Mouse (Mus musculus) hindbrain, embryonic 16.5 days (tissue): ENCODE data around the gene Sox9. TPM values are rescaled to one million over a fixed set of nuclear protein-coding genes. Genes with fewer than 3 reads are reported as not detected.

Experiments used
- ATAC-seq: fragments of 200-750 bp; cut with Nextera tagmentation; 2 replicates; pipeline ENCODE4 v1.8.0; 2017; ENCODE audit warnings: moderate TSS enrichment, moderate library complexity
- H3K27ac ChIP-seq: fragments of 300-500 bp; sonication (generic); 2 replicates; pipeline ENCODE4 v1.5.1; 2014; ENCODE audit warnings: low read depth, mild to moderate bottlenecking, control low read depth, low read length, moderate library complexity
- H3K27me3 ChIP-seq: fragments of 300-500 bp; sonication (generic); replicated peaks from 2 replicates; pipeline ENCODE4 v1.6.1; 2014; ENCODE audit warnings: low read length; ENCODE audit not compliant: control insufficient read depth, insufficient read depth
- H3K36me3 ChIP-seq: fragments of 300-500 bp; sonication (generic); 2 replicates; pipeline ENCODE4 v1.6.1; 2014; ENCODE audit warnings: mild to moderate bottlenecking, low read length, moderate library complexity, mixed read lengths; ENCODE audit not compliant: control insufficient read depth, insufficient read depth
- H3K4me1 ChIP-seq: fragments of 300-500 bp; sonication (generic); 2 replicates; pipeline ENCODE4 v1.6.1; 2014; ENCODE audit warnings: low read depth, low read length; ENCODE audit not compliant: control insufficient read depth, insufficient read depth
- H3K4me2 ChIP-seq: fragments of 300-500 bp; sonication (generic); 2 replicates; pipeline ENCODE4 v1.6.1; 2014; ENCODE audit warnings: mild to moderate bottlenecking, low read length, control low read depth, moderate library complexity
- H3K4me3 ChIP-seq: fragments of 300-500 bp; sonication (generic); 2 replicates; pipeline ENCODE4 v1.5.1; 2014; ENCODE audit warnings: mild to moderate bottlenecking, low read length, control low read depth, moderate library complexity
- H3K9ac ChIP-seq: fragments of 300-500 bp; sonication (generic); 2 replicates; pipeline ENCODE4 v1.6.1; 2014; ENCODE audit warnings: low read depth, mild to moderate bottlenecking, control low read depth, low read length, moderate library complexity
- H3K9me3 ChIP-seq: fragments of 300-500 bp; sonication (generic); 2 replicates; pipeline ENCODE4 v1.6.1; 2014; ENCODE audit warnings: mild to moderate bottlenecking, low read length, moderate library complexity; ENCODE audit not compliant: control insufficient read depth
- WGBS: fragments of 180-500 bp; shearing (Covaris S2); extraction: QIAGEN DNeasy Blood & Tissue Kit; methylation state at CpG from one replicate; pipeline ENCODE4 v1.1.7; 2014; 5-methylcytosine and 5-hydroxymethylcytosine counted together
- polyA plus RNA-seq: library from polyadenylated mRNA; unstranded; fragments of >200 nt; fragmentation: Nextera tagmentation; extraction: Ambion mirVana; gene quantifications from 2 replicates; pipeline ENCODE4 v1.2.1, GENCODE M21; 2015

Sox9 gene
- polyA plus RNA-seq: 46.1 and 53.2 TPM in 2 replicates

DNA sequence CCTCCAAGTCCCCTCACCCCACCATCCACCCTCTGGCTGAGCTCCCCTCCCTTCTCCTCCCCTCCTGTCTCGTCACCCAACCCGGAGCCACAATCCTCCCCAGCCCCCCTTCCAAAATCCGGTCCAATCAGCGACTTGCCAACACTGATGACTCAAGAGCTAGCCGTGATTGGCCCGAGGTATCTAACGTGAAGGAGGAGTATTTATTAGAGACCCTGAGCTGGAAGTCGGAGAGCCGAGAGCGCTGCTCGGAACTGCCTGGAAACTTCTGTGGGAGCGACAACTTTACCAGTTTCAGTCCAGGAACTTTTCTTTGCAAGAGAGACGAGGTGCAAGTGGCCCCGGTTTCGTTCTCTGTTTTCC, at the start of gene Sox9:
Gene Sox9, plus strand, starts transcription at position 231 of the 363 bp plus-strand sequence.
- H3K9ac ChIP-seq: peak within 1 kb of the TSS; percentile 73
- no peaks in the 10 kb centered on the region for H3K36me3 ChIP-seq
- peak within 1 kb of the TSS; percentile 83 for H3K27ac ChIP-seq
- peaks cover 6% of the 10 kb centered on the region; the same call in 1 of the 2 replicates for H3K27me3 ChIP-seq
- ATAC-seq: peak; percentile 93
- H3K4me2 ChIP-seq: peak within 1 kb of the TSS; percentile 86
- 0% methylated on average over 15 of the region's 15 CpGs for WGBS
- no peaks in the 10 kb centered on the region for H3K9me3 ChIP-seq
- peaks cover 34% of the 10 kb centered on the region for H3K4me1 ChIP-seq
- H3K4me3 ChIP-seq: peak within 1 kb of the TSS; percentile 63

DNA sequence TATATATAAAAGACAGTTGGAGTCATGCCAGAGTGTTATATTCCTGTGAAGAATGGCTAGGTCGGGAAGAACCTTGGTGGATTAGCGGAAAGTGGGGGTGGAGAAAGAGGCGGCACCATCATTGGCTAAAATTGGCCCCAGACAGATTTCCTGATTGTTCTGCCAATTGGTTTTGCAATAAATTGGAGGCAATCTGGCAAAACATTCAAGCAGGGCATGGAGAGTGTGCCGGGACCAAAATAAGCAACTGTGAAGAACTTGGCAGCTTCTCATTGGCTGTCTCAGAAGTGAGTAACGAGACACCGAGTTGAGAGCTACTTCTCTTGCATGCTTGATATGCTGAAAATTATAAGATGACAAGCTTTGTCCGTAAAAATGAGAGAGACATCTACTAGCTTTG, 49.6 kb upstream of the Sox9 start:
- H3K27ac ChIP-seq: no peak overlapping the region
- no peak overlapping the region for H3K9ac ChIP-seq
- ATAC-seq: no peak
- no peaks in the 10 kb centered on the region for H3K36me3 ChIP-seq
- H3K27me3 ChIP-seq: no peaks in the 10 kb centered on the region
- H3K4me3 ChIP-seq: no peak overlapping the region
- 76% methylated on average over 7 of the region's 7 CpGs for WGBS
- H3K4me1 ChIP-seq: no peaks in the 10 kb centered on the region
- no peak overlapping the region for H3K4me2 ChIP-seq
- H3K9me3 ChIP-seq: no peaks in the 10 kb centered on the region

DNA sequence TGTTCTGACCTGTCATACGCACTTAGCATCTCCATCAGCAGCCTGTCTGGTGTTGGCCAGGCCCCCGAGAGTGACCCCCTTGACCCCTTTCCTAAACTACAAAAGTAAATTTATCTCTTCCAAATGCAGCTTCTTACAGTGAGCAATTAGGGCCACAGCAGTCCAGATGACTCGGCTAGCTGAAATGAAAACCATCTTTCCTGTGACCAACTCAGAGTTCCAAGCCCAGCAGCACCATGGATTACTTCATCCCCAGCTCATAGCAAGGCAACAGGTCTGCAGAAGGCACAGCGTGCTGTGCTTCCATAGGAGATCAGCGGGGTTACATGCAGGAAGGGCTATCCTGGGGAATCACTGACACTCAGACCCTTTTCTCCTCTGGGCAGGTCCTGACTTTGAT, 45.0 kb upstream of the Sox9 start:
- Histone ChIP-seq H3K9ac (no peak overlapping the region), H3K4me3 (no peak overlapping the region), H3K27me3 (no peaks in the 10 kb centered on the region), H3K27ac (no peak overlapping the region), H3K9me3 (no peaks in the 10 kb centered on the region), H3K4me2 (no peak overlapping the region), H3K36me3 (no peaks in the 10 kb centered on the region), H3K4me1 (no peaks in the 10 kb centered on the region)
- 83% methylated on average over 5 of the region's 5 CpGs for WGBS
- ATAC-seq: no peak

DNA sequence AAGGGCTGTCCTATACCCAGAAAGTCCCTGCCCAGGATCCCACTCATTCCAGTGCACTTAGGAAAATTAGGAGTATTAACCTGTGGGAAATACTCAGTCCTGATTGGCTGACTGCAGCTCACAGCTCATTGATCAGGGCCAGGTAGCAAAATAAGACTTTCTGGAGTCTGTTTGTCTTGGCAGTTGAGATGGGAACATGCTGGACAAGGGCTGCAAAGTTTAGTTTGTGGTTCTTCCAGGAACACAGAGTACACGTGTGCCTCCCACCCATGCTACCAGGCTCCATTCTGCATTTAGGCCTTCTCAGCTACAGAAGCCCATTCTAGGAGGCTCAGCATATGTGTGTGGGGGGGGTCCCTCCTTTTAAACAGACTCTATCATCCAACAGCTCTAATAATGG, 42.3 kb upstream of the Sox9 start:
- Histone ChIP-seq H3K4me3 (no peak overlapping the region), H3K36me3 (no peaks in the 10 kb centered on the region), H3K9ac (no peak overlapping the region), H3K4me2 (no peak overlapping the region), H3K27me3 (no peaks in the 10 kb centered on the region), H3K9me3 (no peaks in the 10 kb centered on the region), H3K27ac (no peak overlapping the region), H3K4me1 (no peaks in the 10 kb centered on the region)
- 94% methylated on average over 1 of the region's 1 CpGs for WGBS
- ATAC-seq: no peak

DNA sequence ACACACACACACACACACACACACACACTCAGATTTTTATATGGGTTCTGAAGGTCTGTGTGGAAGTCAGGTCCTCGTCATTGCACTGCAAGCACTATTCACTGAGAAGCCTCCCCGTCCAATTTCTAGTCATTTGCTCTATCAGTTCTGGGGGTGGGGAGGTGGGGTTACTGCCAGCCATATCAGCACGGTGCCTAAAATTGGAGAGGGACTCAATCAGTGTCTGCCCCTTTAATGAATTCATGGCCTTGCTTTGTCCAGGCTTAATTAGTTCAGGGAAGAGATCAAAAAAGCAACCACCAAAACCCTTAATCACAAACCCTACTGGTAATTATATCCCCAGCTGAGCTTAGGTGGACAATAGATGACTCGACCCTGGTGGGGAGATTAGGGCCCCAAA, 25.5 kb upstream of the Sox9 start:
- WGBS: 34% methylated on average over 4 of the region's 4 CpGs
- no peak overlapping the region for H3K27ac ChIP-seq
- H3K4me3 ChIP-seq: no peak overlapping the region
- no peak overlapping the region for H3K9ac ChIP-seq
- no peak overlapping the region for H3K4me2 ChIP-seq
- H3K4me1 ChIP-seq: no peaks in the 10 kb centered on the region
- no peaks in the 10 kb centered on the region for H3K27me3 ChIP-seq
- no peaks in the 10 kb centered on the region for H3K9me3 ChIP-seq
- H3K36me3 ChIP-seq: no peaks in the 10 kb centered on the region
- no peak for ATAC-seq

DNA sequence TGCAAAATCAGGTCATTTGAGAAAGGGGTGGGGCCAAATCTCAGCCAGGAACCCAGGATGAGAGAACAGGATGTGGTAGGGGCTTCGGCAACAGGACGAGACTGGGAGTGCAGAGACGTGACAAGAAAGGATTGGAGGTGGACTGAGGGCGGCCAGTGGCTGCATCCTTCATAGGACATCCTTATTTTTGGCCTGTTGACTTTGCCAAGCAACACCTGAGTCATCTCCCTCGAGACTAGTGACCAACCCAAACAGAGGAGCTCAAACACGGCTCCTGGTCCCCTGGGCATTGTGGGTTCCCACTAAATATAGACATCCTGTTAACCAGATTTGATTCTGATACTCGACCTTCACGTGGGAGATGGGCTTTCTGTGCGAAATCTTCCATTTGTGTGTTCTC, 24.0 kb upstream of the Sox9 start:
- H3K9ac ChIP-seq: no peak overlapping the region
- H3K9me3 ChIP-seq: no peaks in the 10 kb centered on the region
- H3K27ac ChIP-seq: no peak overlapping the region
- no peaks in the 10 kb centered on the region for H3K27me3 ChIP-seq
- 81% methylated on average over 9 of the region's 9 CpGs for WGBS
- H3K4me3 ChIP-seq: no peak overlapping the region
- no peak for ATAC-seq
- no peaks in the 10 kb centered on the region for H3K36me3 ChIP-seq
- no peak overlapping the region for H3K4me2 ChIP-seq
- H3K4me1 ChIP-seq: no peaks in the 10 kb centered on the region

DNA sequence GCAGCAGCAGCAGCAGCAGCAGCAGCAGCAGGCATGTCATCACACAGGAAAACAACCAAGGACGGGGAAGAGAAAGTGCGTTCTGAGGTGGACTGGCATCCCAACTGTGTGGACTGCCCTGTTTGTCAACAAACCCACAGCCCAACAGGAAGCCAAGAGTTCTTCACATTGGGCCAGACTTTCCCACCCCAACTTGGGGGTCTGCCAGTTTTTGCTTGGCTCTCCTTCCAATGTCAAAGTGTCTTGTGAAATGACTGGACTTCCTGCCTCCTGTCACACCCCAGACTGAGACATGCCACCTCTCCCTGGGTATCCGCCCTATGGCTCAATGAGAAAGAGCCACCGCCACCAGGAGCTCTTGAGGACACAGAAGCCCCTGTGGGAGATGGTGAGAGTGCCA, 15.1 kb upstream of the Sox9 start:
- Histone ChIP-seq H3K4me1 (no peaks in the 10 kb centered on the region), H3K27me3 (no peaks in the 10 kb centered on the region), H3K9ac (no peak overlapping the region), H3K9me3 (no peaks in the 10 kb centered on the region), H3K27ac (no peak overlapping the region), H3K36me3 (no peaks in the 10 kb centered on the region), H3K4me2 (no peak overlapping the region), H3K4me3 (no peak overlapping the region)
- no peak for ATAC-seq
- 90% methylated on average over 4 of the region's 4 CpGs for WGBS

DNA sequence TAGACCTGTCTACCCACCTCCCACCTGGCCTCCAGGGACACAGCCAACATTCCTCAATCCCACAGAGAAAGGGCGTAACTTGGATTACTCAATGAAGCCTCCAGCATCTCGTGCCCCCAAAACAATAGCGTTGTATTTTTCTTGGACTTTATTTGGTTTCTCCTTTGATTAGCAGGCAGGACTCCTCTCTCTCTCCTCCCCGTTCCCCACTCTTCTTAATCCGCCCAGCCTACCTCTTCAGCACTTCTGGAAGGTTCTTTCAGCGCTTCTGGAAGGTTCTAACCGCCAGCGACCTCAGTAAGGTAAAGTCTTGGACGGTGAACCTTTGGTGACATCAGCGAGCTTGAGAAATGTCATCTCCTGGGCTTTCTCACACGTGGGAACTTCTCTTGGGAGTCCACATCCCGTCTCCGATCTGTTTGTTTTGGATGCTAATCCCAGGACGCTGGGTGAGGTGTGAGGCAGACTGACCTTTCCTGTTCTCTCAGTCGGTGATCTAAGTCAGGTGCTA, 14.4 kb upstream of the Sox9 start:
- Histone ChIP-seq H3K27ac (no peak overlapping the region), H3K36me3 (no peaks in the 10 kb centered on the region), H3K4me2 (no peak overlapping the region), H3K4me1 (no peaks in the 10 kb centered on the region), H3K9me3 (no peaks in the 10 kb centered on the region), H3K9ac (no peak overlapping the region), H3K27me3 (no peaks in the 10 kb centered on the region), H3K4me3 (no peak overlapping the region)
- no peak for ATAC-seq
- 87% methylated on average over 15 of the region's 15 CpGs for WGBS

DNA sequence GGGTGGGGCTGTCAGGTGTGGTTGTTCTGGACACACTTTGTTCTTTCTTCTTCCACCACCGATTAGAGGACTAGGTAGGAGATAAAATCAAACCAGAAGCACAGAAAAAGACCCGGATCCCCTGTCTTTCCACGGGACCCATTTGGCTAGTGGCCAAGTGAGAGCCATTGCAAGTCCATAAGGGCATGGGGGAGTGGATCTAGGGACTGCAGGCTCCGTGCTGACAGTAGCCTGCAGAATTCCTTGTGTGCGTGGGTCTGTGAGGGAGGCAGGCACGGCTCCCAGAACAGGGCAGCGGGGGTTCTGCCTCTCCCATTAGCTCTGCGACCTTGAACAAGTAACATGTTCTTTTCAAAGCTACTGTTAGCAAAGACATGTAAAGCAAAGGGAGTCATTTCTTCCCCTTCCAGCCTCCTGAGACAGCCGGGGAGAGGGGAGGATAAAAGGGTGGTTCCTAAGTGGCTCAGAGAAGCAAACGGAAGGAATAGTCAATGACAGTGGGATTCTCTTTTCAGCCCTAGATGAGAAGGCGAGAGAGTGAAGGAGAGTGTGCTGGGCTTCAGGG, 9.2 kb upstream of the Sox9 start:
- Histone ChIP-seq H3K27me3 (peaks cover 4% of the 10 kb centered on the region; the same call in 1 of the 2 replicates), H3K9me3 (no peaks in the 10 kb centered on the region), H3K9ac (no peak overlapping the region), H3K36me3 (no peaks in the 10 kb centered on the region), H3K4me3 (no peak overlapping the region), H3K27ac (no peak overlapping the region), H3K4me2 (no peak overlapping the region), H3K4me1 (no peaks in the 10 kb centered on the region)
- no peak for ATAC-seq
- 40% methylated on average over 11 of the region's 11 CpGs for WGBS
